Mouse (Mus musculus) forebrain, embryonic 14.5 days (tissue): Measurements from ENCODE around the gene Arhgef19. TPM values are rescaled to one million over a fixed set of nuclear protein-coding genes. Genes with fewer than 3 reads are reported as not detected.

Experiments used
- ATAC-seq: fragments of 200-750 bp; cut with Nextera tagmentation; 2 replicates; pipeline ENCODE4 v1.8.0; 2017; ENCODE audit warnings: mild to moderate bottlenecking, moderate library complexity
- DNase-seq: peaks from one replicate; pipeline ENCODE4 v3.0.0-alpha.2; 2015; ENCODE audit warnings: low spot score
- H3K27ac ChIP-seq: fragments of 300-500 bp; sonication (generic); 2 replicates; pipeline ENCODE4 v1.5.1; 2014; ENCODE audit warnings: low read depth, mild to moderate bottlenecking, control low read depth, low read length, moderate library complexity
- H3K27me3 ChIP-seq: fragments of 300-500 bp; sonication (generic); replicated peaks from 2 replicates; pipeline ENCODE4 v1.6.1; 2014; ENCODE audit warnings: low read length, control low read depth, mixed read lengths; ENCODE audit not compliant: control insufficient read depth, insufficient read depth
- H3K36me3 ChIP-seq: fragments of 300-500 bp; sonication (generic); 2 replicates; pipeline ENCODE4 v1.6.1; 2014; ENCODE audit warnings: low read length, control low read depth; ENCODE audit not compliant: control insufficient read depth, insufficient read depth
- H3K4me1 ChIP-seq: fragments of 300-500 bp; sonication (generic); 2 replicates; pipeline ENCODE4 v1.6.1; 2014; ENCODE audit warnings: antibody characterized with exemption, low read length, control low read depth; ENCODE audit not compliant: control insufficient read depth, insufficient read depth
- H3K4me2 ChIP-seq: fragments of 300-500 bp; sonication (generic); 2 replicates; pipeline ENCODE4 v1.6.1; 2014; ENCODE audit warnings: mild to moderate bottlenecking, control low read depth, low read length
- H3K4me3 ChIP-seq: fragments of 300-500 bp; sonication (generic); 2 replicates; pipeline ENCODE4 v1.5.1; 2014; ENCODE audit warnings: low read depth, low read length, control low read depth
- H3K9ac ChIP-seq: fragments of 300-500 bp; sonication (generic); 2 replicates; pipeline ENCODE4 v1.6.1; 2014; ENCODE audit warnings: mild to moderate bottlenecking, low read length, control low read depth, moderate library complexity
- H3K9me3 ChIP-seq: fragments of 300-500 bp; sonication (generic); replicated peaks from 2 replicates; pipeline ENCODE4 v1.6.1; 2016; ENCODE audit warnings: low read length, control low read depth, mixed read lengths; ENCODE audit not compliant: control insufficient read depth
- WGBS: fragments of 180-500 bp; shearing (Covaris S2); extraction: QIAGEN DNeasy Blood & Tissue Kit; methylation state at CpG from one replicate; pipeline ENCODE4 v1.1.7; 2014; 5-methylcytosine and 5-hydroxymethylcytosine counted together
- polyA plus RNA-seq: library from polyadenylated mRNA; unstranded; fragments of >200 nt; fragmentation: Nextera tagmentation; extraction: Ambion mirVana; gene quantifications from 2 replicates; pipeline ENCODE4 v1.2.1, GENCODE M21; 2014

Gene Arhgef19
- polyA plus RNA-seq = 0.65 and 1.1 TPM in 2 replicates

DNA sequence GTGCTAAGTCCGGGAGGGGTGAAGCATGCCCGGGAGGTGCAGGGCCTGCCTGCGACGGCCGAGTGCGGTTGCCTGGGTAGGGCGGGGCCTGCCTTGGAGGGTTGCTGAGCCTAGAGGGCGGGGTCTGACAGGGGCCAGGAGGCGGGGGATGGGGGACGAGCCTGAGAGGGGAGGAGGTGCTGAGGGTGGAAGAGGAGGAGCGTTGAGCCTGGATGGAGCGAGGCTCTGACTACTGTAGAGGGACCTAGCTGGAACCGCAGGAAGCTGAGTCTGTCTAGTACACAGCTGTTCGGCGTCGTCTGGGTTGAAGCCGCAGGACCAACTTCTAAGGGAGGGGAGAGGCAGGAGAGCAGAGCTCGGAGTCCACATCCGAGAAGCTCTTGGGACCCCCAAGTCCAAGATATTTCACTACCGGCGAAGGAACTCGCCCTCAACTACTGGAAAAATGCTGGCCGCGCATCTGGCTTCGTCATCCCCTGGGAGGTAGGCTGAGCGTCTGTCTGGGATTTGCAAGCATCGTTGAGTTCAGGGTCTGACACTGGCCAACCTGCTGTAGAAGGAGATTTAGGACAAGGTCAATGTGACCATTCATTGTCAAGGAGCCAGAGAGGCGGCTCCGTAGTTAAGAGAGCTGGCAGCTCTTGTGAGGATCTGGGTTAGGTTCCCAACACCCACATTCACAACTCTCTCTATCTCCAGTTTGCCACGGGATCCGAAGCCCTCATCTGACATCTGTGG, at the start of gene Arhgef19:
Arhgef19 (plus strand) TSS at position 112 of the 738 bp plus-strand sequence.
- peaks cover 33% of the 10 kb centered on the region for H3K27me3 ChIP-seq
- H3K27ac ChIP-seq = no peak within 1 kb of the TSS
- peak within 1 kb of the TSS; percentile 57 for H3K4me2 ChIP-seq
- ATAC-seq (peak; percentile 88), DNase-seq (peak; percentile 84)
- peaks cover 17% of the 10 kb centered on the region for H3K4me1 ChIP-seq
- no peaks in the 10 kb centered on the region for H3K36me3 ChIP-seq
- peak within 1 kb of the TSS; percentile 30 for H3K4me3 ChIP-seq
- H3K9ac ChIP-seq = peak within 1 kb of the TSS; percentile 55
- H3K9me3 ChIP-seq = no peaks in the 10 kb centered on the region
- 2% methylated on average over 30 of the region's 31 CpGs for WGBS

DNA sequence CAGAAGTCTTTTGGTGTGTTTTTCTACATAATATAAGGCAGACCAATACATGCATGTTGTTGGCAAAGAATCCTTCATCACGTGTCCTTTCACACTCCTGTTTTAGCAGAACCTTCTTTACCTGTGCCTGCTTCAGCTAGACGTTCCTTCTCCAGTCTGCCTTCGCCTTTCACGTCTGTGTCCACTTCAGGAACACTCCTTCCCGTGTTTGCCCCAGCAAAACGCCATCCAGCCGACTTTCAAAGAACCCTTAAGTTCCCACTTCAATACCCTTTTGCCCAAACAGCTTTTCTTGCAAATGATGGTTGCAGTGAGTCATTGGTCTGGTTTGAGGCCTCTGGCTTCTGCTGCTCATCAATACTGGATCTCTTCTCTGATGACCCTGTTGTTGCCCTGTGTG, 48.0 kb upstream of the Arhgef19 start:
- Histone ChIP-seq H3K4me2 (no peak overlapping the region), H3K36me3 (peaks cover 21% of the 10 kb centered on the region), H3K27ac (no peak overlapping the region), H3K27me3 (no peaks in the 10 kb centered on the region), H3K4me3 (no peak overlapping the region), H3K9me3 (no peaks in the 10 kb centered on the region), H3K4me1 (no peaks in the 10 kb centered on the region), H3K9ac (no peak overlapping the region)
- ATAC-seq = no peak
- DNase-seq = no peak
- WGBS = 89% methylated on average over 7 of the region's 7 CpGs

DNA sequence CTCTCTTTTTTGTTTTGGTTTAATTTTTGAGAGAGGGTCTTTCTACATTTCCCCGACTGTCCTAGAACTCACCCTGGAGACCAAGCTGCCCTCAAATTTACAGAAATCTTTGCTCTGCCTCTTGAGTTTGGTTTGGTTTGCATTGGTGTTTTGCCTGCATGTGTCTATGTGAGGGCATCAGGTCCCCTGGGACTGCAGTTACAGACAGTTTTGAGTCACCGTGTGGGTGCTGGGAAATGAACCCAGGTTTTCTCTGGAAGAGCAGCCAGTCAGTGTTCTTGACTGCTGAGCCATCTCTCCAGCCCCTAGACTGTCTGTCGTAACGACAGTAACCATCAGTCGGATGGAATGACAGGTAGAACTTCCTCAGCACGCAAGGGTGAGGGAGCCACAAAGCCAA, 44.7 kb upstream of the Arhgef19 start:
- no peak for ATAC-seq
- DNase-seq = no peak
- Histone ChIP-seq H3K27me3 (no peaks in the 10 kb centered on the region), H3K27ac (no peak overlapping the region), H3K4me1 (no peaks in the 10 kb centered on the region), H3K4me2 (no peak overlapping the region), H3K4me3 (no peak overlapping the region), H3K9me3 (no peaks in the 10 kb centered on the region), H3K36me3 (peaks cover 46% of the 10 kb centered on the region), H3K9ac (no peak overlapping the region)
- 95% methylated on average over 6 of the region's 6 CpGs for WGBS

DNA sequence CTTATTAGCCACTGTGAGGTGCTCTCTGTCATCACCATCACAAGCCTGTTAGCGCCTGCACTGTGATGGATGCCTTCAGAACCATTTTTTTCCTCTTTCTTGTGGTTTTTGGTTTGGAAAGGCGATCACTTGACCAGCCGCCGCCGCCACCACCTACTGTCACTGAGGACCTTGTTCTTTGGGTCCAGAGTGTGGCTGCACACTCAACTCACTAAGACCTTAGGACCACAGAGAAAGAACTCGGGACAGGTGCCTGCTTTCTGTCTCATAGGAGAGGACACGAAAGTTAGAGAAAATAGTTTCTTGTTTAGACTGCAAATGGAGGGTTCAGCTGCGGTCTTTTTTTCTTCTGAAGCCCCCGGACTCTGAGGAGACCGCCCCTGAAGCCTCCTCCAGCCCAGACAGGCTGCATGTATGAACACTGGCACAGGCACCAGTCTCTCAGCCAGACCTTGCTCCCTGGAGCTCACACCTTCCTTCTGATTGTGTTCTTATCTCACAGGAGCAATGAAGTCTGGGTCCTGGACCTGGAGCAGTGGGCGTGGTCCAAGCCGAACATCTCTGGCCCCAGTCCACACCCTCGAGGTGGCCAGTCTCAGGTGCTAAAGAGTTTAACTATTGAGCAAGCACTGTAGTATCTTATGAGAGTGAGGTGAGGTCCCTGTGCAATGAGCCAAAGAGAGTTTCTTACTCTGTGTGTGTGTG, 42.2 kb upstream of the Arhgef19 start:
- H3K36me3 ChIP-seq = peaks cover 71% of the 10 kb centered on the region
- no peaks in the 10 kb centered on the region for H3K27me3 ChIP-seq
- WGBS = 97% methylated on average over 13 of the region's 13 CpGs
- ATAC-seq = no peak
- no peak overlapping the region for H3K4me3 ChIP-seq
- no peaks in the 10 kb centered on the region for H3K4me1 ChIP-seq
- no peak overlapping the region for H3K9ac ChIP-seq
- no peaks in the 10 kb centered on the region for H3K9me3 ChIP-seq
- no peak overlapping the region for H3K4me2 ChIP-seq
- DNase-seq = no peak
- no peak overlapping the region for H3K27ac ChIP-seq

DNA sequence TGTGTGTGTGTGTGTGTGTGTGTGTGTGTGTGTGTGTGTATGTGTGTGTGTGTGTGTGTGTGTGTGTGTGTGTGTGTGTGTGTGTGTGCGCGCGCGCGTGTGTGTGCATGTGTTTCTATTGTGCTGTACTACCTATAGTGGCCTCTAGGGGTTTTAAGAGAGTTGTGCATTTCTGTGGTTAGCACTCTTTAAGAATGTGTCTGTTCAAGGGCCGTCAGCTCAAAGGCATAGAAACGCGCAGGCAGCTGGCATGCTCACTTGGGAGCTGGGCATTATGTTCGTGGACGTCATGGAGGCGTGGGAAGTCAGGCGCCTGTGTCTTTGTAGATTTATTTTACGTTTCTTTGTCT, 41.6 kb upstream of the Arhgef19 start:
- Histone ChIP-seq H3K27ac (no peak overlapping the region), H3K4me3 (no peak overlapping the region), H3K9me3 (no peaks in the 10 kb centered on the region), H3K4me1 (no peaks in the 10 kb centered on the region), H3K4me2 (no peak overlapping the region), H3K9ac (no peak overlapping the region), H3K27me3 (no peaks in the 10 kb centered on the region), H3K36me3 (peaks cover 76% of the 10 kb centered on the region)
- WGBS = 88% methylated on average over 13 of the region's 13 CpGs
- ATAC-seq = no peak
- DNase-seq = no peak

DNA sequence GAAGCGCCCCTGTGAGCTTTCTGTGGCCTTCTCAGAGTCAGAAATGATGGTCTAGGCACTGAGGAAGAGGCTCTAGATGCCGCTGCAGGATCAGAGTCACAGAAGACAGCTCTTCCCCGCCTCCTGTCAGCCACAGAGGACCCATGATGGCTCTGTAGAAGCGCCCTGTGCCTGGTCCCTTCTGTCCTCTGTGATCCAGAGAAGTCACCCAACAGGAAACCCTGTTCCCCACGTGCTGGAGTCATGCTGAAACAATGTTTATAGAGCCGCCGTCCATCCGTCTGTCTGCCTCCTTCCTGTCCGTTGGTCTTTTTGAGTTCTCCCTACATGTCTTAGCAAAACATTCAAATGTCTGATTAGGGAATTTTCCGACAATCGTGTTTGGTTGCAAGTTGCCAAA, 38.4 kb upstream of the Arhgef19 start:
- no peak overlapping the region for H3K4me3 ChIP-seq
- DNase-seq (no peak), ATAC-seq (no peak)
- no peaks in the 10 kb centered on the region for H3K27me3 ChIP-seq
- H3K4me2 ChIP-seq = no peak overlapping the region
- no peak overlapping the region for H3K9ac ChIP-seq
- no peaks in the 10 kb centered on the region for H3K4me1 ChIP-seq
- peaks cover 62% of the 10 kb centered on the region for H3K36me3 ChIP-seq
- 89% methylated on average over 11 of the region's 11 CpGs for WGBS
- no peak overlapping the region for H3K27ac ChIP-seq
- no peaks in the 10 kb centered on the region for H3K9me3 ChIP-seq

DNA sequence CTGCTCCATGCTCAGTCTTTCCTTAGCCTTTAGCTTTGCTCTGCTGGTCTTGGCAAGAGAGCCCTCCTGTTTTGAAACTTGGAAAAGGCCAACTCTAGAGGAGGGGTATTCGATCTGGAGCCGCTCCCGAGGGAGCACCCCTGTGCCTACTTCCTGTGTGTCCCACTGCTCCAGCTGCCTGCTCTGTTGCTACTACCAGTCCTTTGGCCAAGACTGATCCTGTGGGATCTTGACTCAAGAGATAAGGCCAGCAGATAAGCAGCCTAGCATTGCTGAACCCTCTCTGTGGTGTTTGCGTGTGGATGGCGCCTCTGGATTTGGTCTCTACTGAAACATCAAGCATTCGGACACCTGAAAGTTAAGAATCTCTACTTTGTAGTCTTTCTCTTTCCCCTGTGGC, 37.1 kb upstream of the Arhgef19 start:
- no peak for ATAC-seq
- Histone ChIP-seq H3K36me3 (peaks cover 50% of the 10 kb centered on the region), H3K4me3 (no peak overlapping the region), H3K27me3 (no peaks in the 10 kb centered on the region), H3K9me3 (no peaks in the 10 kb centered on the region), H3K27ac (no peak overlapping the region), H3K4me2 (no peak overlapping the region), H3K4me1 (no peaks in the 10 kb centered on the region), H3K9ac (no peak overlapping the region)
- DNase-seq = no peak
- WGBS = 96% methylated on average over 6 of the region's 6 CpGs

DNA sequence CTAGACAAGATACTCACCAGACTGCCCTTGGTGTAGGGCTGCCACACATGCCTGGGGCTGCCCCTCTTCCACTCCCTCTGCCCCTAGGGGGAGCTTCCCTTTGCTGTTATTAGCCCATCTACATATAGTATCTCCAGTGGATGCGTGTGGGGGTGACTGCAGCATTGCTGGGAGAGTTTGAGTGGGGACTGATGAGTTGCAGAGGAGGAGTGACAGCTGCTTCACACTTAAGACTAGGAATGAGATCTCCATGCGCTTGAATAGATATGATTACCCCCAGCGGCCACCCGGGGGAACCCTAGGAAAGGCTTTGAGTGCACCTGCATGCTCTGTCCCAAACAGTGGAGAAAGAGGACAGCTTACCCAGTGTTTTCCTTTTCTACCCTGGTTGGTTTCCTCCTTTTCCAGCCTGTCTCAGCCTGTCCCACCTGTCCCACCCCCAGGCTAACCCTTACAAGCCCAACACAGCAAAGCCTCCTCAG, 34.7 kb upstream of the Arhgef19 start:
- Histone ChIP-seq H3K9ac (no peak overlapping the region), H3K4me3 (no peak overlapping the region), H3K27ac (no peak overlapping the region), H3K4me1 (no peaks in the 10 kb centered on the region), H3K36me3 (peaks cover 32% of the 10 kb centered on the region), H3K9me3 (no peaks in the 10 kb centered on the region), H3K27me3 (no peaks in the 10 kb centered on the region), H3K4me2 (no peak overlapping the region)
- DNase-seq = no peak
- no peak for ATAC-seq
- WGBS = 68% methylated on average over 4 of the region's 4 CpGs

DNA sequence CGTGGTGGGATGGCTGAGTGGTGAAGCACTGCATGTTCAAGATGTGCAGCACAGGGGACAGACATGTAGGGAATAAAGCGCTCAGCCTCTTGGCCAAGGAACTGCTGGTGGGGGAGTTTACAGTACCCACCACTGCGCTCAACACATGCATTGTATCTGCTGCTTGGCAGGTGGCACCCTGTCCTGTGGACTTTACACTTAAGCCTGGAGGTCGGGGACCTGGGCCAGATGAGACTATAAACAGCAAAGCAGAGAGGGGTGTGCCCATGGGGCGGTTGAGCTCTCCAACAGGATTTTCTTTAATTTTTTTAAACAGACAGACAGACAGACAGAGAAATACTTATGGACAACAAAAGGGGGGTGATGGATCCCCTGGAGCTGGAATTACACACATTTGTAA, 32.2 kb upstream of the Arhgef19 start:
- no peak for ATAC-seq
- Histone ChIP-seq H3K27ac (no peak overlapping the region), H3K9me3 (no peaks in the 10 kb centered on the region), H3K4me3 (no peak overlapping the region), H3K9ac (no peak overlapping the region), H3K36me3 (peaks cover 8% of the 10 kb centered on the region), H3K4me2 (no peak overlapping the region), H3K27me3 (no peaks in the 10 kb centered on the region), H3K4me1 (no peaks in the 10 kb centered on the region)
- no peak for DNase-seq
- 91% methylated on average over 5 of the region's 5 CpGs for WGBS
